Mouse (Mus musculus) left cerebral cortex, adult 11 months (tissue): ENCODE data around the gene Gm10563.
"Not testable (repeated sequence)": the region's sequence is repeated elsewhere in the genome, so short reads cannot be mapped to it uniquely, and the experiment has no call there.

Experiments
- DNase-seq: peaks from one replicate; pipeline ENCODE4 v3.0.0; 2022; ENCODE audit warnings: low spot score

The Gm10563 gene

GRCm38 (mm10) chr4:155645308-155645707 lies at the start of gene Gm10563:
Gene Gm10563 (minus strand): TSS chr4:155645408.
- DNase-seq: not testable (repeated sequence)

GRCm38 (mm10) chr4:155694482-155695401 lies 49.5 kb upstream of the Gm10563 start:
- peak; percentile 75 for DNase-seq

- peak; percentile 59 for DNase-seq
Measured at GRCm38 (mm10) chr4:155694111-155694481, 48.9 kb upstream of the Gm10563 start, which contains the start of gene Fndc10. Gene Fndc10 (plus strand): TSS chr4:155694342.

- DNase-seq: no peak
Measured at GRCm38 (mm10) chr4:155692421-155692820, 47.2 kb upstream of the Gm10563 start.

GRCm38 (mm10) chr4:155690571-155691375 lies 45.6 kb upstream of the Gm10563 start:
- no peak for DNase-seq

- DNase-seq: not testable (repeated sequence)
Measured at GRCm38 (mm10) chr4:155687764-155688163, 42.6 kb upstream of the Gm10563 start.

GRCm38 (mm10) chr4:155683670-155684277 lies 38.6 kb upstream of the Gm10563 start:
- not testable (repeated sequence) for DNase-seq

GRCm38 (mm10) chr4:155675991-155676390 lies 30.8 kb upstream of the Gm10563 start:
- no peak for DNase-seq

- no peak for DNase-seq
Measured at GRCm38 (mm10) chr4:155672082-155672481, 26.9 kb upstream of the Gm10563 start.

- not testable (repeated sequence) for DNase-seq
Measured at GRCm38 (mm10) chr4:155670236-155670635, 25.0 kb upstream of the Gm10563 start.

GRCm38 (mm10) chr4:155669598-155670075 lies 24.4 kb upstream of the Gm10563 start:
- DNase-seq: no peak

- peak; percentile 98 for DNase-seq
Measured at GRCm38 (mm10) chr4:155668689-155669597, 23.7 kb upstream of the Gm10563 start, which contains the start of gene Mib2. Gene Mib2 (minus strand): TSS chr4:155669198.

- no peak for DNase-seq
Measured at GRCm38 (mm10) chr4:155666903-155667302, 21.7 kb upstream of the Gm10563 start.

- no peak for DNase-seq
Measured at GRCm38 (mm10) chr4:155660641-155661040, 15.4 kb upstream of the Gm10563 start.

- no peak for DNase-seq
Measured at GRCm38 (mm10) chr4:155658961-155659360, 13.8 kb upstream of the Gm10563 start.

GRCm38 (mm10) chr4:155656214-155656751 lies 11.1 kb upstream of the Gm10563 start:
- DNase-seq: no peak

GRCm38 (mm10) chr4:155654456-155655298 lies 9.5 kb upstream of the Gm10563 start:
- no peak for DNase-seq

GRCm38 (mm10) chr4:155654183-155654455 lies 8.9 kb upstream of the Gm10563 start:
- no peak for DNase-seq

- DNase-seq: no peak
Measured at GRCm38 (mm10) chr4:155653451-155654182, 8.4 kb upstream of the Gm10563 start.
